Mouse (Mus musculus) lung, postnatal 10 days (tissue): ENCODE measurements around the gene Prkrip1.
"Not testable (repeated sequence)": the region's sequence is repeated elsewhere in the genome, so short reads cannot be mapped to it uniquely, and the experiment has no call there.

Source experiments
- DNase-seq: peaks from one replicate; pipeline ENCODE4 v3.0.0; 2021

The Prkrip1 gene

DNA sequence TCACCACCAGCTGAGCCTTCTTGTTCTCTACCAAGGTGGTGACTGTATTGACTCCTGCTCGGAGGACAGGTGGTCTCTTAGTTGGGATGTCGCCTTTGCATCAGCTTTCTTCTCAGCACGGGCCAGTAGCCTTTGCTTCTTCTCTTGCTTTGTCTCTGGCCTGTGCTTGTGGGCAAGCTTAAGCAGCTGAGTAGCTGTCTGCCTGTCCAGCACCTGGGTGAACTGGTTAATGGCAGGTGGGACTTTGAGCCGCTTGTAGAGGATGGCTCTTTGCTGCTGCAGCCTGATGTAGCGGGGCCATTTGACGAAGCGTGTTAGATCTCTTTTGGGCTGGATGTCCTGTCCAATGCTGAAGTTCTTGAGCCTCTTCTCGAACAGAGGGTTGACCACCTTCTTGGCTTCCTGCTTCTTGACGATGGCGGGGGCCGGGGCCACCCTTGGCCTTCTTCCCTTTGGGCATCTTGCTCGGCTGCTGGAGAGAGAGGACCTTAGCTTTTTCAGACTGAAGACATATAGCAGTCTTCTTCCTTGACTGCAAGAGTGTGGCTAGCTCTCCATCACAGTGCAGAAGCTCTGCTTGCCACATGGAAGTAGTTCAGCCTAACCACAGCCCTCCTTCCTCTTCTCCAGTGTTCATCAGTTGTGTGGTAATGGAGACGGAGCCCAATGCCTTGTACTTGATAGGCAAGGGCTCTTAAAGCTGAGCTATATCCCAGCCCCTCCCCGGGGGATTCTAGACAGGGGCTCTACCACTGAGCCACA lies 12.8 kb upstream of the Prkrip1 start:
- not testable (repeated sequence) for DNase-seq

DNA sequence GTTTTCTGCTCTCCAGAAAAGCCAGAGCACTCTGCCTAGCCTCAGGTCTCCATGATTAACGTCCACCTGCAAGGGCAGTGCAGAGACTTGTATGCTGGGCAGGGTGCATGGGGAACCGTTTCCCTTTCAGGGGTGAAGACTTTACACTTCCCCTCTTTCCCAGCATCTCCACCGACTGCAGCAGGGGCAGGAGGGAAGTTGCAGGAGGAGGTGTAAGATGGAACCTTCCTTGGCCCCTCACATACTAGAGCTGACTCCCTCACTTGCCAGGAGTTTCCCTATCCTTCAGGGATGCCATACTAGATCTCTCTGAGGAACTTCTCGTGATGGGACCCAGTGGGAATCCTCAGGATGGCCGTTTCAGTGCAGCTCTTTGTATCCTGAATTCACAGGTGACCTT lies 11.8 kb upstream of the Prkrip1 start:
- DNase-seq, result no peak

DNA sequence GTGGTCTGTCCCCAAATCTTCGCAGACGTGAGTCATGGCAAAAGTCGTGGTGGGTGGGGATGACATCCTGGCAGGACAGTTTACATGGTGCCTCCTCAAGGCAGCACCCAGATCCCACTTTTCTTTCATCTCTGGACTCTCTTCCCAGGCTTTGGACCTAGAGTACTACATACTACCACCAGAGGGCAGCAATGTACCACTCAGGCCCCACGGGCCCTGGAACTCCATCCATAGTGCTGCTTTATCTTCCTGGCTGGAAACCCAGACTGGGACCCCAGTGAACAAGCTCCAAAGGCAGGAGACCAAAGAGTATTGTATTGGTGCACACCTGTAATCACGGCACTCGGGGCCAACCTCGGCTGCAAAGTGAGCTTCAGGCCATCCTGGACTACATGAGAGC lies 3.1 kb upstream of the Prkrip1 start:
- DNase-seq, result peak; percentile 82

DNA sequence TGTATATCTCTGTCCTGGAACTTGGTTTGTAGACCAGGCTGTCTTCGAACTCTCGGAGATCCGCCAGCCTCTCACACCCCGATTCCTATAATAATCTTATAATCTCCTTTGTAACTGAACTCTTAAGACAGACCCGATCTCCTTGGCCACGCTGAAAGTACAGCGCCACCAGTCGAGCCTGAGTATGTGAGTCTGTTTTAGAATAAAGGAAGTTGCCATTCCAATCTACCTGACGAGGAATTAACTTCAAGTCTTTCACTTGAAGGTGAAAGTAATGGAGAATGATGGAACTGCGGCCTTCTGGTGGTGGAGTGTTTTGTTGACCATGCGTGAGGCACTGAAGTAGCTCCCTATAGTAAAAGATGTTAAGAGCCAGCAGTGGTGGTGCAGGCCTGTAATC lies 763 bp upstream of the Prkrip1 start:
- DNase-seq, result no peak

DNA sequence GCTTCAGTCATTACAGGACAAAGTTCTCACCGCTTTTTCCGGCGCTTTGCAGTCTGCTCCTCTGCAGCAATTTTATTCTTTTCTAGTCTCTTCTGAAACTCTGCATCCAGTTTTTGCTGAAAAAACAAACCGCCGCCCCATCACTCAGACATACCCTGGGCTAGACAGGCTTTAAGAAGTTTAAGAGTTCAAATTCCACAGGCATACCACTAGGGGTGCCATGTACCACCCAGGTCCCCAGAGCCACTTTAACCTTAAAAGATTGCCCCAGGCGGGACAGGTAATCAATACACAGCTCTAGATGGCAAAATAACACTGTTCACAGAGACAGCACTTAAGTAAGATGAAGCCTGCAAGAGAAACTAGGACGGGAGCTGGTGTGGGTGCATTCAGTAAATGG lies 6.9 kb downstream of the Prkrip1 start:
- no peak for DNase-seq

DNA sequence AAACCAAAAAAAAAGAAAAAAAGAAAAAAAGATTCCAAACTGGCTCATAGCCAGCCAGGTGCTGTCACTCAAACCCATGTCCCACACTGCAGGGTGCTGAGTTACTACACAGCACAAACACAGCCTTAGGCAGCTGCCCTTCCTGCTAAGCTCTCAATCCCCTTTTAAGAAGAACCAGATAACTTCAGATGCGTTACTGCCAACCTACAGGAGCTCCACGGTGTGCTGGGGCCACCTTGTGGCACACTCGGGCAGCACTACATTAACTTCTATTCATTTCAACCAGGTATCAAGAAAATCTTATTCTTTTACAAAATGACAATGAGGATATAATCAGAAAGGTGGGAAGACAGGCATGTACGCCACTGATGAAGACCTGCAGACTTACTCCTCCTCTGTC lies 12.0 kb downstream of the Prkrip1 start:
- peak; percentile 74 for DNase-seq

DNA sequence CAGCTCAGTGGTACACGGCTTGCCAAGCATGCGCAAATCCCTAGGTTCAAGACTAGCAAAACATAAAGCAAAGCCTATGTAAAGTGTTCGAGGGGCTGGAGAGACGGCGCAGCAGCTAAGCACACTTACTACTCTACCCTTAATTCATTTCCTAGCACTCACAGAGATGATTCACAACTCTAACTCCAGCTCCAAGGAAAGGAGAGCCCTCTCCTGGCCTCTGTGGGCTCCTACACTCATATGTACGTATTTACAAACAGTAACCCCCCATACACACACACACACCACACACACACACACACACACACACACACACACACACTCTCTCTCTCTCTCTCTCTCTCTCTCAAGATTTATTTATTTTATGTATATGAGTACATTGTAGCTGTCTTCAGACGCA lies 15.0 kb downstream of the Prkrip1 start:
- no peak for DNase-seq

DNA sequence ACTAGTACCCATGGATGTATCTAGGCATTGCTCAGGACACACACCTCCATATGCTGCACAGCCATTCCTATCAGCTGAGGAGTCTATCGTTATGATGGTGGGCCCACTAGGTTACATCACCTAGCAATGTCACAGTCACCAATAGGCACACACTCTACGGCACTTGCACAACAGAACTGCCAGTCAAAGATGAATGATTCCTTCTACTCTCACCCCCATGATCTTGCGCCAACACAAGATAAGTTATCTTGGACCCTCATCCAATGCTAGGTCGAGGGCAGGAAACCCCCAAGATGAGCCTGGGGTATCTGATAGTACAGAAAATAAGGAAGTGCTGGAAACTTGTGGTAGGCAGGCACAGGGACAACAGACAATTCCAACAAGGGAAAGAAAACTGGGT lies 15.9 kb downstream of the Prkrip1 start:
- no peak for DNase-seq

DNA sequence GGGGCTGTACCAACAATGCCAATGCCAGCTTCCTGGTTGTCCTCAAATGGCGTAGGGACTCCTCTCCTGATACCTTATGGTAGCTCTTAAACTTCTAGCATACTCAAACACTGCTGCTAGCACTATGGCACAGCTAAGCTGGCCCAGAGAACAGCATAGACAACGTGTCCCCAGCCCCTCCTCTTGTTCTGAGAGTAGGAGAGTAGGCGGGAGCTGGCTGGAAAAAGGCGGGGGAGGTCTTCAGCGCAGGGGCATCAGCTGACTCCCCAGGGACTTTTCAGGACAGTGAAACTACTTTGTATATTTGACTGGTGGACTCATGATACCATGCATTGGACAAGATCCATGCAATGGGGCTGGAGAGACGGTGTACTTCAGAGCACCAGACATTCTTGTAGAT lies 16.7 kb downstream of the Prkrip1 start:
- no peak for DNase-seq

DNA sequence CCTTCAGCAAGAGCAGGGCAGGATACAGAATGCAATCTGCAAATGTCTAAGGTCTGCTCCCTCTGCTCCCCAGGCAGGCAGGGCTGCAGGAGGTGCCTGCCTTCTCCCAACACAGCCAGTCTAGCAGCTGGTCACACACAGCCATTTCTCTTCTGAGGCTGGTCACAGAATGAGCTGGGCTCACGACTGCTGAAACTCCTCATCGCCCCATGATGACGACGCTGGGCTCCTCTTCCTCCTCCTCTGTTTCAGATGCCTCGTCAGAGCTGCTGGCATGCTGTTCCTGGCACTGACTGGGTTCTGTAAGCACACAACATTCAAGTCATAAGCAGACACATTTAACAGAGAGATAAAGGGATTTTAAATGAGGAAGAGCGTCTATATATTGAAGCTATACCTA lies 17.6 kb downstream of the Prkrip1 start:
- DNase-seq, result no peak

DNA sequence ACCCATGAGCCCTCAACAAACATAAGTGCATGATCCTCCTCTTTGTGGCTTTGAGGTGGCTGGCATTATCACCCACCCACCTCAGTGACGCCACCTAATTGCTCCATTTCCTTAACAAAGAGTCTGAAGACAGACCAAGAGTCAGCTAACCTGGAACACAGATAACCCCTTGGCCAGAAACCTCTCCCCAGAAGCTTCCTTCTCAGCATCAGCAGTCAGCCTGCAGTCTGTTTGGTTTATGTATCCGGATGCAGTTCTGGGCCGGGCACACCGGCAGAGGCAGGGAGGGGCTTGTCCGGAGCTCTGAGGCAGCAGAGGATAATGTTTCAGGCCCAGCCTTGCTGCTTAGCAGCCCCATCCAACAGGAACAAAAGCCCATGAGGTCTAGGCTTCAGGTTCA lies 19.2 kb downstream of the Prkrip1 start:
- DNase-seq, result no peak

DNA sequence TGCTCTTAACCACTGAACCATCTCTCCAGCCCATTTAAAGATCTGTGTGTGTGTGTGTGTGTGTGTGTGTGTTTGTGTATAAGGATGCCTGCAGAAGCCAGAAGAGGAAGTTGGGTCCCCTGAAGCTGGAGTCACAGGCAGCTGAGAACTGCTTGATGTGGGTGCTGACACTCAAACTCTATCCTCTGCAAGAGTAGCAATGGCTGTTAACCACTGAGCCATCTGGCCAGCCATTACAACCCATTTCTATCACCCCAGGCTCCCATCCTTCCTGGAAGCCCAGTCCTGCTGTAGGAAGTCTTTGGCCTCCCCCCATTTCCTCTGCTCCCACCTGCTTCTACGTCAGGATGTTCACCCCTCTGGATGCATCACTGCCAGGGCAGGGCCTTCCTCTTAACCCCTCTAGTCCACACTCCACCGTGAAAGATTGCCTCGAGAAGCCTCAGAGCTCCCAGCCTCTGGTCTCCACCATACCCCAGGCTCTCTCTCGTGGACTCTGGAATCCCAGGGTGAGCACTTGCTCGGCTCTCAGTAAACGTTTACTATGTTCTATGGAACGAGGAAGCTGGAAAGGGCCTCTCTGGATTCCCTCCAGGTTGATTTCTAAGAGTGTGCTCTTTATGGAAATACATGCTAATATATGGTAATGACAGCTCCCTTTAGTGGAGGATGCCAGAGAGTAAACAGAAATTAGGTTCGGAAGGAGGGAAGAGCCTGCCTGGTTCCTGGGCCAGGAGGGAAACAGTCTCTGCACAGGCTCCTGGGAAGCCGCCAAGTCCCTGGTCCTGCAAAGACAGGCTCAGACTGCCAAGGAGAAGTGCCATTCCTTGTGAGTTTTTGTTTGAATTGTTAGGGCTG lies 24.9 kb downstream of the Prkrip1 start:
- DNase-seq, result peak; percentile 91

DNA sequence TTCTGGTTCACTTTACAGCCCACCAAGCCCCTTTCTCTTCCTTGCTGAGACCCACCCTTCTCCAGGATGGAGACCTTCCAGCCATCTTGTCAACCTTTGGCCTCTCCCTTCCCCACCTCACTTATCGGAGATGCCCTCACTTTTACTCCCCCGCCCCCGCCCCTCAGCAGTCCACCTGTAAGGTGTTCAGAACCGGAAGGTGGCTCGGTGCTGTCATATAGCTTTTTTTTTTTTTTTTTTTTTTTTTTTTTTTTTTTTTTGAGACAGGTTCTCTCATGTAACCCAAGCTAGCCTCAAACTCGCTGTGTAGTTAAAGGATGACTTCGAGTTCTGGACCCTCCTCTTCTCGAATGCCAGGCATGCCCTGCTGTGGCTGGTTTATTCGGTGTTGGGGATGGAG lies 25.8 kb downstream of the Prkrip1 start:
- no peak for DNase-seq

DNA sequence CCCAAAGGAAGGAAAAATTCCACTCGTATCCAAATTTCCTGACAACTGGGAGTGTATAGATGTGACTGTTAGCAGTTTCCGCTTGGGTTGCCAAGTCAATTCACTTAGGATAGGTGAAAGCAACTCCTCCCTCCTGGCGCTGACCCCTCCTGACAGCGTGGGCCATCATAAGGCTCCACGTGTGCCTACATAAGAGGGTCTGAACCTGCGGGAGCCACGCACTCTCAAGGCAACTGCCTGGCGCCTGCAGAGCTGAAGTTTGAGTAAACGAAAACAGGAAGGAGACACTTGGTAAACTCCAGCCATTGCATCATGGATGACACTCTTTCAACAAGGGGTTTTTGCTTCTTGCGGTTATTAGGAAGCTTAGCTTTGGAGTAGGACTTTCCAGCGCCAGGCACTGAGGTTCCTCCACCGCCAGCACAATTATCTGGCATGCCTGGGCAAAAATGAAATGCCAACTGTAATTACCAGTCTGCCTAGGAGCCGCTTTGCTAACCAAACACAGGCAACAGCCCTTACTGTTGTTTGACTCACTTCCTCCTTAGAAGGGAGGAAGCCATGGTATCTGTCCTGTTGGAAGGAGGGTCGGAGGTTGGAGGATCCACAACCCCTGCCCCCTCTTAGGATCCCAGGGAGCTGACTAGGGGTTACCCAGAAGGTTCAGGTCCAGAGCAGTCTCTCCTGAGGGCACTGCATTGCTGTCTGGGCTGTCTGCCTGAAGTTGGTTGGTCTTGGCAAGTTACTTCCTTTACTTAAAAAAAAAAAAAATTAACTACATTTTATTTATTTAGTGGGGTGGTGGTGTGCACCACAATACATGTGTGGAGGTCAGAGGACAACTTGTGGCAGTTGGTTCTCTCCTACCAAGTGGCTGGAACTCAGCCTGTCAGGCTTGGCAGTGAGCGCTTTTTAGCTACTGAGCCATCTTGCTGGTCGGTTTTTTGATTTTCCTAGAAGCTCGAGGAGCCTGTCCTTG lies 27.1 kb downstream of the Prkrip1 start:
- peak; percentile 30 for DNase-seq

DNA sequence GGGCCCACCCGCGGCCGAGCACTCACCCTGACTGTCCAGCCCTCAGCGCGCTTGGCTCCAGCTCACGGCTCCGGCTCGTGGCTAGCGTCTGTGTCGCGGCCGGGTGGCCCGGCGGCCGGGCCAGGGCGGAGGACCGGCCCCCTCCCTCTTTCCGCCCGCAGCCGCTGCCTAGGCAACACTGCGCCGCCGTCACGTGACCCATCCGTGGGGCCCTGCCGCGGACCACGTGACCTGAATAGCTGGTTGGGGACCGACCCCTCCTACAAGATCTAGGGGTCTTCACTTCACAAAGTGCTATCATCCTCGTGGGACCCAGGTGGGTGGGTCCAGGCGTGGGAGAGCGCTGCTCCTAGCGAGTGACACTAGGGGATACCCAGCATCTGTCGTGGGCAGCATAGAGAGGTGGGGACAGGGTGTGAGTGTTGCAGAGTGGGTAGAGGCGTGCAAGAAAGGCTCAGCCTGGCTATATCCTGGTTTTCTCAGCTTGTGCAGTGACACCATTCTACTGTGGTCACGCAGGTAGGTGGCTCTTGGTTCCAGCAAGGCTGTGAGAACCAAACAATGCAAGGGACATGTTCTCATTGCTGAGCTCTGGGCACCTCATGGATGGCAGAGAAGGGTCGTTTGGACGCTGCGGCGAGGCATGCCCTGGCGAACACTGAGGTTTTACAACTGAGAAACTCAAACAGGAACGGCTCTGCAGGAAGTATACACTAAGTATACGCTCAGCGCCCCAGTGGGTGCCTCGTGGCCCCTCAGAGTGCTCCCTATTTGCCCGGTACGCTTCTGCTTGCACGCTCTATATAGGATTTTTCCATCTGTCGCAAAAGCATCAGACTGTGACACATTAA lies 28.0 kb downstream of the Prkrip1 start, which contains the start of gene Orai2:
Orai2 (minus strand) TSS at position 202 of the 851 bp plus-strand sequence.
- DNase-seq, result peak; percentile 90

DNA sequence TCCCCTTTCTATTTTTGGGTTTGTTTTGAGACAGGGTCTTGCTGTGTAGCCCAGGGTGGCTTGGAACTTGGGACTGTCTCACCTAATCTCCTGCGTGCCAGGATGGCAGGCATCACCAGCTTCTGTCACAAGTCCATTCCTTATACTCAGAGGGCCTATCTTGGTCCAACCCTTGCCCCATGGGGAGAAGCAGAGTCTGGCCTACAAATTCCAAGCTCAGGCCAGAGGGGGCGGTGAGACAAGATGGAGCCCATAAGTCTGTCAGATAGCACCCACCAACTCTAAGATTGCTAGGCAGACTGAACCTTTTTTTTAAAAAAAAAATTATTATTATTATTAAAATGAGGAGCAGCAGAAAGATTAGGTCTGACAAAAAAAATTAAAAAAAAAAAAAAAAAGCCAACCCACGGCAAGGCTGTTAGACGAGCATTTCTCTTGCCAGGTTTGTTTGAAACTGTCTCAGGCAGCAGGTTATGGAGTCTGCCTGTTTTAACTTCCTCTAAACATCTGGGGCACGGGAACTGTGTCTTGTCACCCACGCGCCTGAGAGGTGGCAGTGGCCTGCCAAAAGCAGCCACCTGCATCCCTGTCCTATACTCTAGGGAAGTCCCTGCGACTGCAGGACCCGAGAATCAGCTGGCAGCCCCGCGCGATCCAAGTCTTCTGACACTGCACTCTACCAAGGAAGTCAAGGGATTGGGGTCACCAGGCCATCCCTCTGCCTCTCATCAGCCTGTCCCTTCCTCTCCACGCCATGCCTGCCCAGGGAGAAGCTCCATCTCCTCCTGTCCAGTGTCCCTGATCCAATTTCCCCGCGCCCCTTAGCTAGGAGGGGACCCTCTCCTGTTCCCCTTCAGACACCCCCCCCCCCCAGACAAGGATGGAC lies 28.9 kb downstream of the Prkrip1 start:
- DNase-seq, result peak; percentile 55

DNA sequence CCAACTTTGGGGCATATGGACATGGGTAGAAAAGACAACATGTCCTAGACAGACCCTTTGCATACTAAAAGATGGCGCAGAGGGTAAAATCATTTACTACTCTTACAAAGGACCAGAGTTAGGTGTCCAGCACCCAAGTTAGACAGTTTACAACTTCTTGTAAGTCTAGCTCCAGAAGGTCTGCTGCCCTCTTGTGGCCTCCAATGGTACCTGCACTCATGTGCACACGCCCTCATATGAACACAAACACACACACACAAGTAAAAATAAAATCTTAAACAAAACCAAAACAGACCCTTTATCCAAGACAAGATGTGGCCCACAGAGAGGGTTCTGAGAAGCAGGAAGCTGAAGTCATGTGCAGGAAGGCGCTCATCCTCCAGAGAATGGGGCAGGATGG lies 30.7 kb downstream of the Prkrip1 start:
- no peak for DNase-seq

DNA sequence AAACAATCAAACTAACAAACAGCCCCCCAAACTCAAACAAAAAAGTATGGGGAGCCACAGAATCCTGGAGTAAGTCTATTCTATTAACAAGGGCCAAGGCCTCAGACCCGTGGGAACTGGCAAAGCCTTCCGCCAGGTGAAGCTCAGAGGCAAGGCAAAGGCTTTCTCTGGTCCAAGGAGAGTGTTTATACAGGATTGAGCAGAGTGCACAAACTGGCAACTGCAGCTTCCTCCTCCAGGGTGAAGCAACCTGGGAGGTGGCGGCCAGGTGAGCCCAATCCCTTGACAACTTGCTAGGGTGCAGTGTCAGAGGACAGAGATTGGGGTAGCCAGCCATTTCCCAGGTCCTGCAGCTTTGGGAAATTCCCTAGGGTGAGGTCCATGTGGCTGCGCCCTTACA lies 31.5 kb downstream of the Prkrip1 start:
- no peak for DNase-seq

DNA sequence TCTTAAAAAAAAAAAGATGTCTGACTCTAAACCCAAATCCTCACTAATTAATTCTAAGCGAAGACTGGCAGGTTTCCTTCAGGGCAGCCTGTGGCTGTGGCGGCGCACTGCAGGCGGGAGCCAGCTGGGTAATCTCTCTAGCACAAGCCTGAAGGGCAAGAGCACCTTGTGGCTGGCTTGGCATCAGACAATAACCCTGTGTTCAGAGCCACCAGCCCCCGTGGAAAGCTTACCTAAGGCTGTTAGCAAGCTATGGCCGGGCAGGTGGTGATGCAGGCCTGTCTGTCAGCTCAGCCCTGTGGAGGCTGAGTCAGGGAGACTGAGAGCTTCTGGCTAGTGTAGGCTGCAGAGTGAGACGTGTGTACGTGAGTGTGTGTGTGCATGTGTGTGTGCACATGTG lies 33.5 kb downstream of the Prkrip1 start:
- DNase-seq, result no peak

DNA sequence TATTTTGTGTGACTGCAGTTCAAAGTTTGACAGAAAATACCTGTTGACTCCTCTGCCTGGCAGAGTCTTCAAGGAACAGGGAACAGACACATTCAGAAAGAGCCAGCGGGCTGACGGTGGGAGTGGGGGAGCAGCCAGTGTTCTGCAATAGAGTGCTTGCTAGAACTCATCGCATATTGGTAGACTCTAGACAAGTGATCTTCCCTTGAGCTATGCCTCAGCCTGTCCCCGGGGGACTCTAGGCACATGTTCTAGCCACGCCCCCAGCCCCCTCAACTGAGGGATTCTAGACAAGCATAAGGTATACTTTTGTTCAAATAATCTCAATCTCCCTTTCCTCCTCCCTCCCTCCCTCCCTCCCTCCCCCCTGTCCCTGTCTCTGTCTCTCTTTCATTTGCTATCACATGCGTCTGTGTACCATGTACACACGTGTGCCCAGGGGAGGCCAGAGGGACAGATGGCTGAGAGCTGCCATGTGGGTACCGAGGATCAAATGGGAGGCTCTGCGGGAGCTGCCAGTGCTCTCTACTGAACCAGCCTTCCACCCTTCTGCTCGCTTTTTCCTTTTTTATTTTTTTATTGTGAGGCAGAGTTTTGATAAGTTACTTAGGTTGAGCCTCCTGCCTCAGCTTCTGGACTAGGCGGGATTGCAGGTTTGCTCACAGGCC lies 34.8 kb downstream of the Prkrip1 start:
- DNase-seq, result no peak
